Mouse (Mus musculus) stomach, postnatal 0 days (tissue): ENCODE data around the gene Tyk2. TPM values are rescaled to one million over a fixed set of nuclear protein-coding genes. Genes with fewer than 3 reads are reported as not detected.
A peak's percentile ranks its signal among the peaks of the same experiment; 100 is the strongest.

Experiments used
- ATAC-seq: fragments of 200-750 bp; cut with Nextera tagmentation; 2 replicates; pipeline ENCODE4 v1.8.0; 2017; ENCODE audit not compliant: low FRiP score, low TSS enrichment
- DNase-seq: peaks from one replicate; pipeline ENCODE4 v3.0.0-alpha.2; 2016; ENCODE audit warnings: low spot score
- H3K27ac ChIP-seq: fragments of 300-500 bp; sonication (generic); replicated peaks from 2 replicates; pipeline ENCODE4 v1.5.1; 2014; ENCODE audit warnings: mild to moderate bottlenecking, control low read depth
- H3K27me3 ChIP-seq: fragments of 300-500 bp; sonication (generic); 2 replicates; pipeline ENCODE4 v1.6.1; 2014; ENCODE audit warnings: low read length; ENCODE audit not compliant: control insufficient read depth, insufficient read depth
- H3K36me3 ChIP-seq: fragments of 300-500 bp; sonication (generic); 2 replicates; pipeline ENCODE4 v1.6.1; 2014; ENCODE audit warnings: low read length, mixed read lengths; ENCODE audit not compliant: control insufficient read depth, insufficient read depth
- H3K4me1 ChIP-seq: fragments of 300-500 bp; sonication (generic); replicated peaks from 2 replicates; pipeline ENCODE4 v1.6.1; 2014; ENCODE audit warnings: antibody characterized with exemption; ENCODE audit not compliant: control insufficient read depth, insufficient read depth
- H3K4me2 ChIP-seq: fragments of 300-500 bp; sonication (generic); replicated peaks from 2 replicates; pipeline ENCODE4 v1.6.1; 2014; ENCODE audit warnings: low read depth, mild to moderate bottlenecking, control low read depth, moderate library complexity
- H3K4me3 ChIP-seq: fragments of 300-500 bp; sonication (generic); 2 replicates; pipeline ENCODE4 v1.5.1; 2014; ENCODE audit warnings: low read depth, low read length, control low read depth
- H3K9ac ChIP-seq: fragments of 300-500 bp; sonication (generic); 2 replicates; pipeline ENCODE4 v1.6.1; 2014; ENCODE audit warnings: mild to moderate bottlenecking, low read length, control low read depth, mixed read lengths
- H3K9me3 ChIP-seq: fragments of 300-500 bp; sonication (generic); 2 replicates; pipeline ENCODE4 v1.6.1; 2016; ENCODE audit warnings: low read length; ENCODE audit not compliant: control insufficient read depth
- CTCF ChIP-seq: IDR thresholded peaks from 2 replicates; pipeline ENCODE4 v1.5.1; 2016; ENCODE audit warnings: antibody characterized with exemption, low read depth, mild to moderate bottlenecking, moderate library complexity
- EP300 ChIP-seq: optimal IDR thresholded peaks from 2 replicates; pipeline ENCODE3; 2016; ENCODE audit warnings: antibody characterized with exemption
- WGBS: fragments of 180-500 bp; shearing (Covaris S2); extraction: QIAGEN DNeasy Blood & Tissue Kit; methylation state at CpG from one replicate; pipeline ENCODE4 v1.1.7; 2014; 5-methylcytosine and 5-hydroxymethylcytosine counted together
- polyA plus RNA-seq: library from polyadenylated mRNA; unstranded; fragments of >200 nt; fragmentation: Nextera tagmentation; extraction: Ambion mirVana; gene quantifications from 2 replicates; pipeline ENCODE4 v1.2.1, GENCODE M21; 2015

Tyk2 gene
- polyA plus RNA-seq, 1 experiment from 2014 or later: 6.8 TPM

DNA sequence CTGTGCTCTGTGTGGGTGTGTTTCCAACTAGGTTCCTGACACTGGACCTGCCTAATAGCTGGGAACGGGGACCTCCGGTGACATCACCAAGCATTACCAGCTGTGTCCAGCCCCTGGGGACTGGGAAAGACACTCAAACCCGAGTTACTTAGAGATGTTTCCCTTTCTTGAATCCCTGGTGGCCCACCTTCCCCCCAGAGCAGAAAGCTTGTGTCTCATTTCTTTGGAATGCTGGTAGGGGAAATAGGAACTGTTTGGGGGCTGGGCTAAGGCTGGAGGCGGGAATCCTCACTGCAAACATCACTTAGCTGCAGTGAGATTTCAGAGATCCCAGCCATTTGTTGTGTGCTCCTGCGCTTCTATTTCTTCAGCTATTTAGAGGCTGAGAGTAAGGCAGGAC, 22.8 kb upstream of the Tyk2 start:
- Histone ChIP-seq H3K4me3 (peak overlapping the region; percentile 34), H3K27me3 (no peaks in the 10 kb centered on the region), H3K9me3 (no peaks in the 10 kb centered on the region), H3K4me1 (peaks cover 5% of the 10 kb centered on the region; the same call in 1 of the 2 replicates), H3K36me3 (no peaks in the 10 kb centered on the region), H3K27ac (peak overlapping the region; percentile 67), H3K4me2 (peak overlapping the region; percentile 75), H3K9ac (peak overlapping the region; percentile 48)
- DNase-seq (no peak), ATAC-seq (no peak)
- WGBS: 1% methylated on average over 5 of the region's 5 CpGs
- TF ChIP-seq CTCF: no peak
- TF ChIP-seq EP300: no peak

DNA sequence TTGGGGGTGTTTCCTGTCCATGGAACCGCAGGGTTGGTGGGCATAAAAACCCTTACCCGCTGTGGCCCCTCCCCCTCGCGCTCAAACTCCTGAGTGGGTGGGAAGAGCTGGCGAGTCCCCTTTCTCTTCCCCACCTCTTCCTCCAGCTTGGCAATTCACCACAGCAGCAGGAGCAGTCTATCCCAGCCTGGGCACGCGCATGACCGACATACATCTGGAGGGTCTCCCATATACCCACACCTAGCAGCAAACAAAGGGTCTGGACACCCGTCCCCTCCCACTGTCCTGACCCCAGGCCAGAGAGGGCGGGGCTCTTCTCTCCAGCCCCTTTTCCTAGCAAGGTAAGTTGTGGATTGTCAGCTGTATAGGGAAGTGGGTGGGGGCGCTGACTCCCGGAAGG, 22.3 kb upstream of the Tyk2 start:
- peaks cover 5% of the 10 kb centered on the region; the same call in 1 of the 2 replicates for H3K4me1 ChIP-seq
- 5% methylated on average over 12 of the region's 12 CpGs for WGBS
- ATAC-seq (no peak), DNase-seq (no peak)
- peak overlapping the region; percentile 75 for H3K4me2 ChIP-seq
- H3K27ac ChIP-seq: peak overlapping the region; percentile 67
- TF ChIP-seq CTCF: no peak
- TF ChIP-seq EP300: no peak
- peak overlapping the region; percentile 48 for H3K9ac ChIP-seq
- no peaks in the 10 kb centered on the region for H3K27me3 ChIP-seq
- no peaks in the 10 kb centered on the region for H3K36me3 ChIP-seq
- peak overlapping the region; percentile 34 for H3K4me3 ChIP-seq
- H3K9me3 ChIP-seq: no peaks in the 10 kb centered on the region

DNA sequence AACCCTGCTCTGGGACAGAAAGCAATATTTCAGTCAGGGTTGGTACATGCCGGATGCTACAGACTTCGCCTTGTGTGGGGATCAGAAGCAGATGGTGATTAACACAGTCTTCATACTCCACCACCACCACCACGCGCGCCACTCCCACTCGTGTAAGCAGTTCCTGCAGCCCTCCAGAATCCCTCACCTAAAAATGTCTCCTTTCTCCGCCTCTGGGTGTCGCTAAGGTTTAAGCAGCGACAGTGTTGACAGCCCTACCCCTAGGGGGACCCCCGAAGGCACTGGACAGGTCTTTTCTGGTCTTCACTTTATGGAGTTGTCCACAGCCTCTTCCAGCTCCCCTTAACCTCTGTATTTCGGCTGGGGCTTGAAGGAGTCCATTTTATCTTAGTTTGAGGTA, 21.7 kb upstream of the Tyk2 start:
- ATAC-seq: no peak

DNA sequence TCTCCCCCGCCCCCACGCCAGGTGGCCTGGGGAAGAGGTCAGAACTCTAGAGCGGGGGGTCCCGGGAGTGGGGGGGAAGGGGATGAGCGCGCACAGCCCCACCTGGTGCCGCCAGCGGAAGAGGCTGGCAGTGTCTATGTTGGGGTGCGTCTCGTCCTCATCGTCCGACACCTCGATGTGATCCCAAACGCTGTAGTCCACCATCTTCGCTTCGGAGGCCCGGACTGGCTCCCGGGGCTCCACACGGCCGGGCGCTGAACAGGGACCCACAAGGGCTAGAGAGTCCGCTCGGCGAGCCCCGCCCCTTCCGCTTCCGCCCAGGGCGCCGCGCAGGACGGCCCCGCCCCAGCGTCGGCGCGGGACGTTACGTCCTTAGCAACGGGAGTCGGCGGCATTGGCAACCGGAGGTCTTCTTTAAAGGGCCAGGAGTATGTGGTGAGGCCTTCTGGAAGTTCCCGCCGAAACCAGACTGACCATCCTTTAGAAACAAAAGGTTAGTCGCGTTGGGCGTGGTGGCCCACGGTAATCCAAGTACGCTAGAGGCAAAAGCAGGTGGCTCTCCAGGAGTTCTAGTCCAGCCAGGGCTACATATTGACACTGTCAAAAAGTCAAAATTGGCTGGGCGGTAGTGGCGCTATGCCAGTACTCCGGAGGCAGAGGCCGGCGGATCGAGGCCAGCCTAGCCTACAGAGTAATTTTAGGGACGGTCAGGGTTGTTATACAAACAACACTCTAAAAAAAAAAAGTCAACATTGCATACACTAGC, 18.8 kb upstream of the Tyk2 start, which contains the start of gene Cdc37:
Gene Cdc37, minus strand, starts transcription at position 329 of the 766 bp plus-strand sequence.
- peak; percentile 95 for DNase-seq
- WGBS: 1% methylated on average over 56 of the region's 56 CpGs
- H3K4me2 ChIP-seq: peak within 1 kb of the TSS; percentile 63
- peak within 1 kb of the TSS; percentile 89 for H3K9ac ChIP-seq
- no peaks in the 10 kb centered on the region for H3K27me3 ChIP-seq
- peak within 1 kb of the TSS; percentile 88 for H3K27ac ChIP-seq
- H3K4me1 ChIP-seq: peaks cover 5% of the 10 kb centered on the region; the same call in 1 of the 2 replicates
- TF ChIP-seq CTCF (no peak), EP300 (no peak)
- peak within 1 kb of the TSS; percentile 84 for H3K4me3 ChIP-seq
- H3K36me3 ChIP-seq: peaks cover under 1% of the 10 kb centered on the region; the same call in 1 of the 2 replicates
- peak; percentile 96 for ATAC-seq
- no peaks in the 10 kb centered on the region for H3K9me3 ChIP-seq

More for the DNA sequence above, 21.7 kb upstream of the Tyk2 start:
- under 1% methylated on average over 11 of the region's 11 CpGs for WGBS
- Histone ChIP-seq H3K36me3 (no peaks in the 10 kb centered on the region), H3K4me1 (peaks cover 5% of the 10 kb centered on the region; the same call in 1 of the 2 replicates), H3K27ac (no peak overlapping the region), H3K4me3 (peak overlapping the region; percentile 34; the same call in 1 of the 2 replicates), H3K9me3 (no peaks in the 10 kb centered on the region), H3K27me3 (no peaks in the 10 kb centered on the region), H3K4me2 (peak overlapping the region; percentile 75), H3K9ac (no peak overlapping the region; the same call in 1 of the 2 replicates)
- peak; percentile 34 for DNase-seq
- TF ChIP-seq CTCF: peak; percentile 90
- TF ChIP-seq EP300: no peak

DNA sequence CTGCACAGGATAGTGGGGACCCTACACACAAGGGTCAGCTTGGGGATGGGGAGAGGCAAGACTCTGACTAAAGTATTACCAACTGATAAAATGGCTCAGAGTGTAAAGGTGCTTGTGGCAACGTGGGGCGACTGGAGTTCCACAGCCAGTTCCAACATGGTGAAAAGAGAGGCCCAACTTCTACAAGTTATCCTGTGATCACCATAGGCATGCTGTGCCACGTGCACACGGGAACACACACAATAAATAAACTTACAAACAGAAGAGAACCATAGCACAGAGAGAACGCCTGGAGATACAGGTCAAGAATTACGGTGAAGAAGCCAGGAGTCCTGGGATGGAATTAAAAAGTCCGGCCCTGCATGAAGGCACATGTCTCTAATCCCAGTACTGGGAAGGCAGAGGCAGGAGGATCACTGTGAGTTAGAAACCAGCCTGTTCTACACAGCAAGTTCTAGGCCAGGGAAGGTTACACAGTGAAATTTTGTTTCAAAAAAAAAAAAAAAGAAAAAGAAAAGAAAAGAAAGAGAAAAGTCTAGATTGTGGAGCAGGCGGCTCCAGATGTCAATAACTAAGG, 18.1 kb upstream of the Tyk2 start:
- ATAC-seq (no peak), DNase-seq (no peak)
- H3K27me3 ChIP-seq: no peaks in the 10 kb centered on the region
- peak overlapping the region; percentile 88 for H3K27ac ChIP-seq
- 4% methylated on average over 8 of the region's 8 CpGs for WGBS
- H3K9ac ChIP-seq: peak overlapping the region; percentile 89
- no peaks in the 10 kb centered on the region for H3K9me3 ChIP-seq
- peaks cover 4% of the 10 kb centered on the region; the same call in 1 of the 2 replicates for H3K36me3 ChIP-seq
- TF ChIP-seq CTCF (no peak), EP300 (no peak)
- H3K4me1 ChIP-seq: peaks cover 5% of the 10 kb centered on the region; the same call in 1 of the 2 replicates
- H3K4me3 ChIP-seq: peak overlapping the region; percentile 84
- H3K4me2 ChIP-seq: peak overlapping the region; percentile 63

DNA sequence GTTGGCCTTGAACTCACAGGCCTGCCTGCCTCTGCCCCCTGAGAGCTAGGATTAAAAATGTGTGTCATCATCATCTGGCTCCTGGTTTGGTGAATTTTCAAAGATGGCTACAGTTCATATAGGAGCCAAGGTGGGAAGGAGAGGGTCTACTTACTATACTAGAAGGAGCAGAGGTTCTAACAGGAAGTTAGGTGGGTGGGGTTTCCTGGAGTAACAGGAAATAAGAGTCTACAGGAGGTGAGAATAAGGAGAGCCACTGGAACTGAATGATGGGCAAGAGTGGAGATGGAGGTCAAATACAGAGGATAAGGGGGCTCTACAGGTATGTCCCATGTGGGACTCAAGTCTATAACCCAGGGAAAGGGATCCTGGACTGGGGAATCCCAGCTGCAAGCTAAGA, 17.4 kb upstream of the Tyk2 start:
- Histone ChIP-seq H3K4me2 (peak overlapping the region; percentile 63), H3K27ac (no peak overlapping the region), H3K9me3 (no peaks in the 10 kb centered on the region), H3K4me3 (peak overlapping the region; percentile 84; the same call in 1 of the 2 replicates), H3K27me3 (no peaks in the 10 kb centered on the region), H3K36me3 (peaks cover 4% of the 10 kb centered on the region; the same call in 1 of the 2 replicates), H3K9ac (peak overlapping the region; percentile 89), H3K4me1 (peaks cover 4% of the 10 kb centered on the region; the same call in 1 of the 2 replicates)
- no peak for DNase-seq
- ATAC-seq: no peak
- TF ChIP-seq CTCF (no peak), EP300 (no peak)
